Mouse (Mus musculus) heart, embryonic 16.5 days (tissue): ENCODE results near the gene Slamf8. TPM values are rescaled to one million over a fixed set of nuclear protein-coding genes. Genes with fewer than 3 reads are reported as not detected.

Experiments
- ATAC-seq: fragments of 200-750 bp; cut with Nextera tagmentation; replicated peaks from 2 replicates; pipeline ENCODE4 v1.8.0; 2017; ENCODE audit warnings: moderate number of reproducible peaks; ENCODE audit not compliant: insufficient read depth, low FRiP score; ENCODE audit errors: extremely low read depth
- H3K27ac ChIP-seq: fragments of 300-500 bp; sonication (generic); 2 replicates; pipeline ENCODE4 v1.5.1; 2014; ENCODE audit warnings: mild to moderate bottlenecking, low read length, control low read depth, moderate library complexity
- H3K27me3 ChIP-seq: fragments of 300-500 bp; sonication (generic); 2 replicates; pipeline ENCODE4 v1.6.1; 2014; ENCODE audit warnings: low read length, mixed read lengths; ENCODE audit not compliant: control insufficient read depth, insufficient read depth
- H3K36me3 ChIP-seq: fragments of 300-500 bp; sonication (generic); 2 replicates; pipeline ENCODE4 v1.6.1; 2014; ENCODE audit not compliant: control insufficient read depth, insufficient read depth
- H3K4me1 ChIP-seq: fragments of 300-500 bp; sonication (generic); 2 replicates; pipeline ENCODE4 v1.6.1; 2014; ENCODE audit warnings: low read length, mixed read lengths; ENCODE audit not compliant: control insufficient read depth, insufficient read depth
- H3K4me2 ChIP-seq: fragments of 300-500 bp; sonication (generic); 2 replicates; pipeline ENCODE4 v1.6.1; 2014; ENCODE audit warnings: low read depth, mild to moderate bottlenecking, control low read depth, low read length
- H3K4me3 ChIP-seq: fragments of 300-500 bp; sonication (generic); 2 replicates; pipeline ENCODE4 v1.5.1; 2014; ENCODE audit warnings: mild to moderate bottlenecking, control low read depth, low read length
- H3K9ac ChIP-seq: fragments of 300-500 bp; sonication (generic); 2 replicates; pipeline ENCODE4 v1.6.1; 2014; ENCODE audit warnings: low read length, control low read depth
- H3K9me3 ChIP-seq: fragments of 300-500 bp; sonication (generic); replicated peaks from 2 replicates; pipeline ENCODE4 v1.6.1; 2016; ENCODE audit warnings: low read length; ENCODE audit not compliant: control insufficient read depth
- WGBS: fragments of 180-500 bp; shearing (Covaris S2); extraction: QIAGEN DNeasy Blood & Tissue Kit; methylation state at CpG from one replicate; pipeline ENCODE4 v1.1.7; 2014; 5-methylcytosine and 5-hydroxymethylcytosine counted together
- polyA plus RNA-seq: library from polyadenylated mRNA; unstranded; fragments of >200 nt; fragmentation: Nextera tagmentation; extraction: Ambion mirVana; gene quantifications from 2 replicates; pipeline ENCODE4 v1.2.1, GENCODE M21; 2015

The Slamf8 gene
- polyA plus RNA-seq, 1 experiment from 2014 or later = 0.35 TPM

DNA sequence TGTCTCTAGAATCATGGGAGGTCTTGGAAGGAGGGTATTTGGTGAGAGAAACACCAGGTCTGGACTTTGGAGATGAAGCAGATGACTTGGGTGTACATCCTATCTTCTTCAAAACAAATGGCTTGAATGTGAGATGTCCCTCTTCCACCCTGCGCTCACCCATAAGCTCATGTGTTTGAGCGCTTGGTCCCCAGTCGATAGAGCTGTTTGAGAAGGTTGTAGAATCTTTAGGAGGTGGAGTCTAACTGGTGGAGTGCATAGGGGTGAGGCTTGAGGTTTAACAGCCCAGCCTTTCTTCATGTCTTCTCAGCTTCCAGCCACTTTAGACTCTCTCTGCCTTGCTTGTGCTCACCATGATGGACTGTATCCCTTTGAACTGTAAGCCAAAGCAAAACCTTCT, 35.9 kb upstream of the Slamf8 start:
- Histone ChIP-seq H3K4me3 (no peak overlapping the region), H3K27me3 (no peaks in the 10 kb centered on the region), H3K9ac (no peak overlapping the region), H3K9me3 (no peaks in the 10 kb centered on the region), H3K4me1 (no peaks in the 10 kb centered on the region), H3K4me2 (no peak overlapping the region), H3K27ac (no peak overlapping the region), H3K36me3 (no peaks in the 10 kb centered on the region)
- WGBS = 93% methylated on average over 3 of the region's 3 CpGs
- no peak for ATAC-seq

DNA sequence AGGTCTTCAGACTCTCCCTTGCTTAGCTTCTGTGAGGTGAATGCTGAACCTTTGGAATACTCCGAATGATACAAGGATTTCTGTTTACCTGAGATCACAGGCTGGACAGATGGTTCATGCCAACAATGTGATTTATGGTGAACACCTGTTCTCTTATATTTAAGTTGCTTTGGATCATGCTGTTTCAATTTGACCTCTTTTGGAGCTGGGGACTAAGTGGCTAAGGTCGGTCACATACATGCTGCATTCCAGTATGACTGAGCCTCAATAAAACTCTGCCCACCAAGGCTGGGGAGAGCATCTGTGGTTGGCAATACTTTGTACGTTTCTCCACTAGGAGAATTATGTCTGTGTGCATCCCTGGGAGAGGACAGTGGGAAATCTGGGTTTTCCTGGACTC, 33.7 kb upstream of the Slamf8 start:
- no peak for ATAC-seq
- H3K4me2 ChIP-seq = no peak overlapping the region
- H3K4me3 ChIP-seq = no peak overlapping the region
- WGBS = 70% methylated on average over 3 of the region's 3 CpGs
- no peaks in the 10 kb centered on the region for H3K27me3 ChIP-seq
- no peak overlapping the region for H3K27ac ChIP-seq
- H3K9me3 ChIP-seq = no peaks in the 10 kb centered on the region
- no peaks in the 10 kb centered on the region for H3K4me1 ChIP-seq
- H3K9ac ChIP-seq = no peak overlapping the region
- no peaks in the 10 kb centered on the region for H3K36me3 ChIP-seq

DNA sequence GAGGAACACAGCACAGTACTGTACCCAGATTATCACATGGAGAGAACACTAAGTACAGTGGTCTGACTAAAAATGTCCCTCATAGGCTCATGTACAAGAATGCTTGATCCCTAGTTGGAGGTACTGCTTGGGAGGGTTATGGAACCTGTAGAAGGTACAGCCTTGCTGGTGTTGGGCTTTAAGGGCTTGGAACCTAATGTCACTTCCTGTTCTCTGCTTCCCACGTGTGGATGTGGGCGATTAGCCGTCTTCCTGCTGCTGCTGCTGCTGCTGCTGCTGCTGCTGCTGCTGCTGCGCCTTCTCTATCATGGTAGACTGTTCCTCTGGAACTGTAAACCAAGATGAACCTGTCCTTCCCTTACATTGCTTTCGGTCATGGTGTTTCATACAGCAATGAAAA, 33.2 kb upstream of the Slamf8 start:
- no peak overlapping the region for H3K27ac ChIP-seq
- 58% methylated on average over 5 of the region's 5 CpGs for WGBS
- H3K9me3 ChIP-seq = no peaks in the 10 kb centered on the region
- no peaks in the 10 kb centered on the region for H3K27me3 ChIP-seq
- ATAC-seq = no peak
- no peak overlapping the region for H3K9ac ChIP-seq
- no peak overlapping the region for H3K4me3 ChIP-seq
- no peaks in the 10 kb centered on the region for H3K4me1 ChIP-seq
- no peaks in the 10 kb centered on the region for H3K36me3 ChIP-seq
- H3K4me2 ChIP-seq = no peak overlapping the region

DNA sequence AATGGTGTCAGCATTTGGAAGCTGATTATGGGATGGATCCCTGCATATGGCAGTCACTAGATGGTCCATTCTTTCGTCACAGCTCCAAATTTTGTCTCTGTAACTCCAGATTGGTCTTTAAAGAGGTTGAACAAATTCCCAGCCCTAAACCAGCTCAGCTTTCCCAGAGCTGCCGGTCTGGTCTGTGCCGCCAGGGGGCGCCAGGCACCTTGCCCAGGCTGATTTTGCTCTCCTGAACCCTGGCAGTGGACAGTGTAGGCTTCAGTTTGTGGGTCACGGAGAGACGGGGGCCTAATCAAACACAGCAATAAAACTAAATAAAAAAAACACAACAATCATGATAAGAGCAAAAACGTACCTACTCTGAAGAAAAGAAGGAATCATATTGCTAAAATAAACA, 28.9 kb upstream of the Slamf8 start:
- H3K36me3 ChIP-seq = no peaks in the 10 kb centered on the region
- H3K4me2 ChIP-seq = no peak overlapping the region
- WGBS = 18% methylated on average over 7 of the region's 7 CpGs
- no peaks in the 10 kb centered on the region for H3K4me1 ChIP-seq
- ATAC-seq = no peak
- no peaks in the 10 kb centered on the region for H3K9me3 ChIP-seq
- H3K27ac ChIP-seq = no peak overlapping the region
- H3K4me3 ChIP-seq = no peak overlapping the region
- no peak overlapping the region for H3K9ac ChIP-seq
- H3K27me3 ChIP-seq = no peaks in the 10 kb centered on the region

DNA sequence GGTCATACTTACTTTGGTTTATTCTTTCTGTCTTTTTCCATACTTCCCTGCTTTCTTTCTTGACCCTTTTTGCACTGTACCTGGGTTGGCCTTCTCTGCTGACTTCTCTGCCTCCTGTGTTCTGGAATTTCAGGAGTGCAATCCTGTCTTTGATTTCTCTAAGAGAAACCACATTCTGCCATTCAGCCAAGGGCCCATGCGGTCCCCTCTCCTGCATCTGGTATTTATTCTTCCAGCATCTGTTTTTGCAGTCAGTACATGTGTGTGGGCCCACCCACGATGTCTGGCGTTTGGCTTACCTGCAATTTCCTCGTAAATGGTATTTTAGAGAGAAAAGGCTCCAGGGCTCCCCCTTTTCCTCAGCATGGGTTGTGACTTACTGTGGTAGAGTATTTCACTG, 27.8 kb upstream of the Slamf8 start:
- Histone ChIP-seq H3K36me3 (no peaks in the 10 kb centered on the region), H3K9ac (no peak overlapping the region), H3K4me3 (no peak overlapping the region), H3K4me2 (no peak overlapping the region), H3K4me1 (no peaks in the 10 kb centered on the region), H3K27ac (no peak overlapping the region), H3K27me3 (no peaks in the 10 kb centered on the region), H3K9me3 (no peaks in the 10 kb centered on the region)
- 77% methylated on average over 4 of the region's 4 CpGs for WGBS
- no peak for ATAC-seq

DNA sequence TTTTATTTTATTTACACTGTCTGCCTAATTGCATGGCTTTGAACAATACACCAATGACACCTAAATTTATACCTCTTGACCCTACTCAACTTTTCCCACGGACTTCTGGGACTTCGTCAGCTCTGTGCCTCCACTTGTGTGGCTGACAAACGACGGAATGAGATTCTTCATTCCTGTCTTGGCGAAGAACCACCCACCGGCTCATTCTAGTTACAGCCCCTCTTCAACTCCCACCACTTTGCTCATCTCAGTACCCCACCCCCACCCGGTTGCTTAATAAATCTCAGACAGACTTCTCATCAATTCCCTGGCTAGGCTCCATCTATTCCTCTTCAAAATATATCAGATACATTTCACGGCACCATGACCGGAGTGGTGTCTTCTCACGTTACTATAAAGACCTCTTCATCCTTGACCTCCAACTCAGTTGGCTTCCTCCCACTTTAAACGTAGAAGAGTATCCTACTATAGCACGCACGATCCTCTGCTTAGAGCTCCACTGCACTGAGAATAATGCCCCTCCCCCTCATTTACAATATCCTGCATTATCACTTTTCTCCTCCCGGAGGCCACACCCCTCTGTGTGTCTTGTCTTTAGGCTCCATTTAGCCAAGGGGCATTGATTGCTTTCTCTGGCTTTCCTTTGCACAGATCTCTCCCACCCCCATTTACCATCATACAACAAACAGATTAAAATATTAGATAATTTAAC, 27.2 kb upstream of the Slamf8 start:
- Histone ChIP-seq H3K4me1 (no peaks in the 10 kb centered on the region), H3K4me2 (peak overlapping the region; percentile 57), H3K27me3 (no peaks in the 10 kb centered on the region), H3K36me3 (no peaks in the 10 kb centered on the region), H3K27ac (no peak overlapping the region), H3K9ac (no peak overlapping the region), H3K4me3 (no peak overlapping the region), H3K9me3 (no peaks in the 10 kb centered on the region)
- WGBS = 34% methylated on average over 14 of the region's 14 CpGs
- no peak for ATAC-seq

DNA sequence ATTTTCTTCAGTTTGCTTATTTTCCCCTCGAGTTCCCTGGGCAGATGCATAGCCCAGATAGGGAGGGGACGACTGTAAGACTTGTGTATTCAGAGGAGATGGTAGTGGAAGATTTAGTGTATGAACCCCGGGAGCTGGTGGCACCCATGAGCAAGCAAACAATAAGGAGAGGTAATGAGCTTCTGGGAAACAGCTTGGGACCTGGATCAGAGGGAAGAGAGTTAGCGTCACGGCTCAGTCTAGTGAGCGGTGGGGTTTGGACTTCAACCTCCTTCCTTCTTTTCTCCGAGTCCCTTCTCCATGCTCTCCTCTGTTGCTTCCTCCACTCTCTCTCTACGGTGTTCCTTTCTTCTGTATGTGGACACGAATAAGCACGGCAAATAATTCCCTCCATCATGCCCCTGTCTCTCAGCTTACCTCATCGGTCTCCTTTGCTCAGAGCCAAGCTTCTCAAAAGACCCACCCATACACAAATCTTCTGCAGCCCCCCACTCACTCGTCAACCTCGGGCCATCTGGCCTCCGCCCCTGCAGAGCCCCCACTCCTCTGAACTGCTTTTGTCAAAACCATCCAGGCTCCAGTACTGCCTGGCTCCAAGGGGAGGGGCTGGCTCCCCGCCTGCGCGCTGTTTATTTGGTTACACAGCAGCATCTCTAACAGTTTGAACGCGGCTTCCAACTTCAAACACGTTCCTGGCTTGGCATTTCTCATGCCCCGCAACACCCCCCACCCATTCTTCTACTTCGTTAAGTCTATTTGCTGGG, 26.4 kb upstream of the Slamf8 start:
- ATAC-seq = no peak

DNA sequence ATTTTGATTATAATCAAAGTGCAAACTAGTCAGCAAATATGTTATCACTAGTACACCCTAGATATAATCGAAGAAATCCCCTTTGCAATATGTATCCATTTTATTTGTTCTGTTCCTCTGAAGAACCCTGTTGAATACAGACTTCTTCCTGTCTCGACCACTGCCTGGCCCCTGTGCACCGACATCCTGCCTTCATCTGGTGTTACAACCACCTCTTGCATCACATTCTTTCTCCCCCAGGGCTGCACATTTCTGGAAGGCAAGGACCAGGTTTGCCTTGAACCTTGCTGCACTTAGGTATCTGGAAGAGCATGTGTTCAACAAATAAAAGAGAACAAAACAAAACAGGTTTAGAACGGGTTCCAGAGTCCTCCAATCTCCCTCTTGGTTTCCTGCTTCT, 25.0 kb upstream of the Slamf8 start:
- no peak overlapping the region for H3K4me2 ChIP-seq
- no peak for ATAC-seq
- H3K9ac ChIP-seq = no peak overlapping the region
- H3K27me3 ChIP-seq = no peaks in the 10 kb centered on the region; the same call in 1 of the 2 replicates
- H3K9me3 ChIP-seq = no peaks in the 10 kb centered on the region
- no peak overlapping the region for H3K4me3 ChIP-seq
- H3K36me3 ChIP-seq = no peaks in the 10 kb centered on the region
- 51% methylated on average over 4 of the region's 4 CpGs for WGBS
- H3K27ac ChIP-seq = no peak overlapping the region
- no peaks in the 10 kb centered on the region for H3K4me1 ChIP-seq

More for the DNA sequence above, 26.4 kb upstream of the Slamf8 start:
- Histone ChIP-seq H3K4me1 (no peaks in the 10 kb centered on the region), H3K36me3 (no peaks in the 10 kb centered on the region), H3K27ac (no peak overlapping the region), H3K4me3 (peak overlapping the region; percentile 37), H3K9me3 (no peaks in the 10 kb centered on the region), H3K27me3 (no peaks in the 10 kb centered on the region), H3K4me2 (peak overlapping the region; percentile 57), H3K9ac (0 out of 2 replicates have a peak overlapping the region, but pooled peaks have one; percentile 22)
- 19% methylated on average over 22 of the region's 22 CpGs for WGBS

DNA sequence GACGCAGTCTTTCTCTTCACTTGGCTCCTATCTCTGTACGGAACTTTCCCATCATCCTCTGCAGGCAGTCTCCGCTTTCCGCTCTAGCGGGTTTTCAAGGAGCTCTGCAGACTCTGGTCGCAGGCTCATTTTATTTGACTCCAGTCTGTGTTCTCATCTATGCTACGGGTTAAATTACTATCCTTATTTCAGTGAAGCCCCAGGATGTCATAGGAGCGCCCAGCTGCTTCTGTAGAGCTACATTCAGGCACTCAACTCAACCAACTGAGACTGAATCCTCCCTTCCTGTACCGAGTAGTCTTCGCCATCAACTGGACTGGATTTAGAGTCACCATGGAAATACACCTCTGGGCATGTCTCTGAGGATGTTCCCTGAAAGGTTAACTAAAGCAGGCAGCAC, 24.3 kb upstream of the Slamf8 start:
- ATAC-seq = no peak
- no peak overlapping the region for H3K4me2 ChIP-seq
- no peak overlapping the region for H3K4me3 ChIP-seq
- no peaks in the 10 kb centered on the region for H3K4me1 ChIP-seq
- no peaks in the 10 kb centered on the region for H3K36me3 ChIP-seq
- no peaks in the 10 kb centered on the region for H3K9me3 ChIP-seq
- 80% methylated on average over 10 of the region's 10 CpGs for WGBS
- no peak overlapping the region for H3K9ac ChIP-seq
- H3K27ac ChIP-seq = no peak overlapping the region
- no peaks in the 10 kb centered on the region; the same call in 1 of the 2 replicates for H3K27me3 ChIP-seq
